33 mouse cellular contexts compared by ENCODE assay signal in genomic region chr10:123579012-123579411, GRCm38 (mm10).
DNase-seq lines count a peak whose midpoint lies in the region; ATAC-seq and TF ChIP-seq lines count a peak whose summit lies in the region.
"Had no signal": no experiment of that assay in that cellular context is flagged by ENCODE, and none has a peak within 500 bp of the region (broad histone marks: within the 10 kb centered on the region; RNA-seq: fewer than 3 reads in every experiment).

No protein-coding gene starts in this region.

- no peak overlapping the region for H3K4me3 ChIP-seq in lung, embryonic 14.5 days (ENCODE audit: low read depth, low read length)
- no peak overlapping the region for H3K4me3 ChIP-seq in intestine, embryonic 16.5 days (ENCODE audit: low read length)
- H3K4me3 ChIP-seq: embryonic facial prominence, embryonic 13.5 days; erythroblast, embryonic 14.5 days; heart, embryonic 10.5 days; heart, embryonic 15.5 days; hindbrain, embryonic 12.5 days; layer of hippocampus, adult 2 months; liver, embryonic 13.5 days had no signal

- H3K27me3 ChIP-seq in lung, embryonic 14.5 days (ENCODE audit: insufficient read depth, low read length) = no peaks in the 10 kb centered on the region
- no peaks in the 10 kb centered on the region for H3K27me3 ChIP-seq in intestine, embryonic 16.5 days (replicated peaks; ENCODE audit: control insufficient read depth, insufficient read depth, low read length)
- H3K27me3 ChIP-seq: CH12.LX; embryonic facial prominence, embryonic 13.5 days; heart, embryonic 15.5 days; hindbrain, embryonic 12.5 days; liver, embryonic 13.5 days had no signal

- H3K4me1 ChIP-seq in lung, embryonic 14.5 days (ENCODE audit: insufficient read depth) = no peaks in the 10 kb centered on the region
- no peaks in the 10 kb centered on the region for H3K4me1 ChIP-seq in intestine, embryonic 16.5 days (ENCODE audit: control insufficient read depth, insufficient read depth, low read length)
- H3K4me1 ChIP-seq: embryonic facial prominence, embryonic 13.5 days; heart, embryonic 10.5 days; heart, embryonic 15.5 days; liver, embryonic 13.5 days had no signal

- H3K9ac ChIP-seq in lung, embryonic 14.5 days = no peak overlapping the region
- no peak overlapping the region for H3K9ac ChIP-seq in intestine, embryonic 16.5 days (ENCODE audit: low read depth, low read length)
- H3K9ac ChIP-seq: embryonic facial prominence, embryonic 13.5 days; heart, embryonic 15.5 days; hindbrain, embryonic 12.5 days; liver, embryonic 13.5 days had no signal

- no peak overlapping the region for H3K4me2 ChIP-seq in lung, embryonic 14.5 days
- no peak overlapping the region for H3K4me2 ChIP-seq in intestine, embryonic 16.5 days (ENCODE audit: low read depth, low read length)
- H3K4me2 ChIP-seq: embryonic facial prominence, embryonic 13.5 days; heart, embryonic 15.5 days; hindbrain, embryonic 12.5 days; liver, embryonic 13.5 days had no signal

- peak; percentile 60 for ATAC-seq in frontal cortex, adult (ENCODE audit: low TSS enrichment)
- no peak; the same call in 1 of the 2 replicates for ATAC-seq in lung, embryonic 14.5 days (ENCODE audit: insufficient read depth)
- 0 out of 2 replicates have a peak, but pooled peaks have one; percentile 55 for ATAC-seq in intestine, embryonic 16.5 days
- ATAC-seq: activated CD4-positive, CD25-positive, alpha-beta regulatory T cell, adult 4 months had no signal

- H3K36me3 ChIP-seq in lung, embryonic 14.5 days (ENCODE audit: insufficient read depth) = no peaks in the 10 kb centered on the region
- H3K36me3 ChIP-seq in intestine, embryonic 16.5 days (ENCODE audit: control insufficient read depth, insufficient read depth, low read length) = no peaks in the 10 kb centered on the region
- H3K36me3 ChIP-seq: embryonic facial prominence, embryonic 13.5 days; heart, embryonic 10.5 days; heart, embryonic 15.5 days; hindbrain, embryonic 12.5 days; liver, embryonic 13.5 days had no signal

- H3K27ac ChIP-seq in lung, embryonic 14.5 days (ENCODE audit: low read depth) = no peak overlapping the region
- H3K27ac ChIP-seq in intestine, embryonic 16.5 days (ENCODE audit: low read length) = no peak overlapping the region
- H3K27ac ChIP-seq: embryonic facial prominence, embryonic 13.5 days; heart, embryonic 10.5 days; heart, embryonic 15.5 days; hindbrain, embryonic 12.5 days; liver, embryonic 13.5 days had no signal

- 46% methylated on average over 2 of the region's 2 CpGs for WGBS in lung, embryonic 14.5 days
- 56% methylated on average over 2 of the region's 2 CpGs for WGBS in intestine, embryonic 16.5 days

- H3K9me3 ChIP-seq in lung, embryonic 14.5 days (ENCODE audit: low read depth, low read length) = no peaks in the 10 kb centered on the region
- no peaks in the 10 kb centered on the region for H3K9me3 ChIP-seq in intestine, embryonic 16.5 days (ENCODE audit: control insufficient read depth, low read length)
- H3K9me3 ChIP-seq: embryonic facial prominence, embryonic 13.5 days; heart, embryonic 10.5 days; heart, embryonic 15.5 days; hindbrain, embryonic 12.5 days; liver, embryonic 13.5 days had no signal

- no peak for DNase-seq in frontal cortex, postnatal 25 days (ENCODE audit: low spot score in 2 of 2)
- peak; percentile 41 for DNase-seq in lung, embryonic 14.5 days
- DNase-seq in lung, postnatal 25 days (ENCODE audit: low spot score) = no peak
- DNase-seq in brain, embryonic 18.5 days (ENCODE audit: low read depth, low spot score) = peak; percentile 30
- DNase-seq in thymus, postnatal 10 days (ENCODE audit: low spot score in 2 of 2) = no peak
- DNase-seq: adrenal gland, adult 2 months; adrenal gland, postnatal 36 days; cerebellum, adult 11 months; cerebellum, adult 9-11 months; embryo, embryonic 11 days; gastrocnemius, postnatal 14 days; heart, adult 11 months; heart, postnatal 36 days; kidney, adult 2 months; kidney, postnatal 36 days; left cerebral cortex, postnatal 4 days; liver, embryonic 13.5 days; lung, adult 18-20 months; lung, postnatal 10 days; midbrain, embryonic 14.5 days; right cerebral cortex, postnatal 25 days; thymus, adult 2 months; thymus, postnatal 4 days had no signal

- TF ChIP-seq CTCF in lung, embryonic 14.5 days (IDR thresholded peaks at IDR 0.05; ENCODE audit: low read depth) = no peak

Comparison
In these comparisons a context has a peak if more than half of its experiments do, and no peak if none do; other contexts are left out.
1. DNase-seq: peak in lung, embryonic 14.5 days (single experiment) and brain, embryonic 18.5 days (single experiment); none in frontal cortex, postnatal 25 days (0 of 2), lung, postnatal 25 days (single experiment) and thymus, postnatal 10 days (0 of 2).